Mouse (Mus musculus) bone marrow macrophage, adult 2 months (primary cell): ENCODE measurements around the gene Cog7.

Experiments
- CTCF ChIP-seq: IDR thresholded peaks from 2 replicates; pipeline ENCODE4 v1.5.1; 2012; ENCODE audit warnings: low read depth, mild to moderate bottlenecking, low read length, moderate library complexity
- POLR2A ChIP-seq: IDR thresholded peaks from 2 replicates; pipeline ENCODE4 v1.6.1; 2012; ENCODE audit warnings: mild to moderate bottlenecking, low read depth, low read length, borderline replicate concordance

- no peak for TF ChIP-seq CTCF
- no peak for TF ChIP-seq POLR2A
Measured at GRCm38 (mm10) chr7:121845964-121846363, 135.5 kb downstream of the Cog7 start.
